Mouse (Mus musculus): ENCODE measurements at regions not wholly inside any gene's neighbourhood (a gene's known extent, or its start where the extent isn't known, plus 50 kb on each side); places are given as distances from the start of the nearest gene placed in this dataset.

- TF ChIP-seq MYOD1 (IDR thresholded peaks at IDR 0.05; ENCODE audit: control insufficient read depth in 1 of 3, insufficient read length in 2 of 3, low read depth in 2 of 3) (no peak), E2F4 (IDR thresholded peaks at IDR 0.05; ENCODE audit: insufficient read depth) (no peak), POLR2A (IDR thresholded peaks at IDR 0.05; ENCODE audit: insufficient read length, low read depth) (no peak), POLR2AphosphoS2 (IDR thresholded peaks at IDR 0.05; ENCODE audit: insufficient read length, low read depth) (no peak)
Observed at GRCm38 (mm10) chr12:47117504-47117903, 298.8 kb upstream of the Nova1 start.
